Mouse (Mus musculus): Measurements from ENCODE around the gene Ppp1r10.

The Ppp1r10 gene

DNA sequence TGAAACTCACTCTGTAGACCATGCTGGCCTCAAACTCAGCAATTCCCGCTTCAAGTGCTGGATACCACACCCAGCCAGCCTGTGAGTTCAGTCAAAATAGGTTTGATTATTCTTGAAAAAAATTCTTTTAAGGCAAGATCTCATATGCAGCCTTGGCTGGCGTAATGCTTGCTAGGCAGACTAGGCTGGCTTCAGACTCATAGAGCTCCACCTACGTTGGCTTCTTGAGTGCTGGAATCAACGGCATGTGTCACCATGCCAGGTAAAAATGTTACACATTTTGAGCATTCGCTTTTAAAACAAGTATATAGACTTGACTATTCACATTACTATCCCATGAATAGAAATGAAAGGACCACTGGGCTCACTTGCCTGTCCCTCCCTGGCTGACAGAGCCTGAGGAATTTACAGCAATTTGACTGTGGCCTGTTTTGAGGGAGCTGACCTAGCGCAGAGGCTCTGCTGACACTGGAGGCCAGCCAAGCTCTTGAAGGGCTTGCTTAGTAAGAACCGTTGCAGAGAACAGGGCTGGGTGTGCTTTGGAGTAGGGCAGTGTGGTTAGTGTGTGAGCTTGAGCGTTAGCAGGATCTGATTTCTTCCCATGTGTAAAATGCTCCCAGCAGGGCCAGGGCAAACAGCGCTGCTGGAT, 12.8 kb upstream of the Ppp1r10 start:
- DNase-seq (ENCODE audit: low read depth, low spot score), result no peak

DNA sequence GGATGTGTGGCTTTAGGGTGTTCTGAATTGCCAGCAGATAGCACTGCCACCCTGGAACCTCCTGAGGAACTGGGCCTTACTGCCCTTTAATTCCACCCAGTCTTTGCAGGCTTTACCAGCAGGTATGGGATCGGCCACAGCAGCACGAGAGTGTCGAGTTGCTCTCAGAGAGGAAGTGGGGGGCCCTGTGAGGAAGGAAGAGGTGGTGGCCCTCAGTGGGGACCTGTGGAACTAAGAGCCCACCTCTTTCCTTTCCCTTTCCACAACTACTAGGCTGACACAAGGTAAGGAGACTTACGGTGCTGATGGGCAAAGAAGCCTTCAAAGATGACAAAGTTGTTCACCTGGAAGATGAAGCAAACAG, 12.3 kb upstream of the Ppp1r10 start:
- DNase-seq (ENCODE audit: low read depth, low spot score), result no peak

DNA sequence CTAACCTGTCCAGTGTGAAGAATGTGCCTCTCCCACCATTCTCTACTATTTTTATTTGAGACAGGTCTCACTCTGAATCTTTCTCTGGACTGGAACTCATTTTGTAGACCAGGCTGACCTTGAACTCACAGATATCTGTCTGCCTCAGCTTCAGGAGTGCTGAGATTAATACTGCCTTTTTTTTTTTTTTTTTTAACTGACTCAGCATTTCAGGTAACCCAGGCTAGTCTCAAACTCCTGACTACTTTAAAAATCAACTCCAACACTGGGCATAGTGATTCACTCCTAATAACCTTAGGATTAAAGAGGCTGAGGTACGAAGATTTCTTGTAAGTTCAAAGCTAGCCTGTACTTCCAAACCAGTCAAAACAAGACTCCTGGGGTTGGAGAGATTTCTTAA, 10.6 kb upstream of the Ppp1r10 start:
- DNase-seq (ENCODE audit: low read depth, low spot score), result no peak

DNA sequence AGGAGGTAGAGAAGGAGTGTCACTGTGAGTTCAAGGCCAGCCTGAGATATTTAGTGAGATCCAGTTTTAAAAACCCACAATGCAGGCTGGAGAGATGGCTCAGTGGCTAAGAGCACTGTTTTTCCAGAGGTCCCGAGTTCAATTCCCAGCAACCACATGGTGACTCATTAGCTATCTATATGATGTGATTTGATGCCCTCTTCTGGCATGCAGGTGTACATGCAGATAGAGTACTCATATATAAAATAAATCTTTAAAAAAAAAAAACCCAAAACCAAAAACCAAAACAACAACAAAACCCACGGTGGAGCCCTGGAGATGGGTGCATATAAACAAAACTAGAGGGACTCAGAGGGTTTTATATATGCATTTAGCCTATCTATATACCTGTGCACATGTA, 8.6 kb upstream of the Ppp1r10 start:
- no peak for DNase-seq (ENCODE audit: low read depth, low spot score)

DNA sequence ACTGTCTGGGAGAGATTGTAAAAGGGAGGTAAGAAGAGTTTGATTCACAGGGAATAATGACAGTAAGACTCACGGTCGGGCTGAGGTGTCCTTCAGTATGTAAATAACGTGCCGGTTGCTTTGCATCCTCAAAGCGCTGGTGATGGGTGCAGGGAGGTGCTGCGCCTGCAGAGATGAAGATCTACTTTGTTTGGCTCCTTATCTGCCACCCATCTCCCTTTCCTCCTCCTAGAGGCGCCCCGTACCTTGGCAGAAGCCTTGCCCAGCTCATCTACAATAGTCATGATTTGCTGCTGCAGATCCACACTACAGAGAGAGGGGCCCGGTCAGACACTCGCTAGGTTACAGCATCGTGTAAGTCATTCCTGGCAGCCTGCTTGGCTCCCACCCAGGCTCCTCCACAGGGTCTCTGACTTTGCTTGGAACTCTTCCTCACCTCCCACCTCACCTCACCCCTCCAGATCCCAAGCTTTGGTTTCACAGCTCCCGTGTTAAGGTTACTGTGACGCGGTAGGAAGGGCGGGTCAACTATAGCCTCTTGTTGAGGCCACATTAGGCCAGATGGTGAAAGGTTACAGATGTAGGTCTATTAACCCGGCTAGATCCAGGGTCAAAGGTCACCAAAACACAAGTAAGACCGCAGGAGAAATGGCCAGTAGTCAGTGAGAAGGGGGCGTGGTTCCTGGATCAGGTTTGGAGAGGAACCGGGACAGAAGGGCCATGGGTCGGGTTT, 6.9 kb upstream of the Ppp1r10 start:
- no peak for DNase-seq (ENCODE audit: low read depth, low spot score)

DNA sequence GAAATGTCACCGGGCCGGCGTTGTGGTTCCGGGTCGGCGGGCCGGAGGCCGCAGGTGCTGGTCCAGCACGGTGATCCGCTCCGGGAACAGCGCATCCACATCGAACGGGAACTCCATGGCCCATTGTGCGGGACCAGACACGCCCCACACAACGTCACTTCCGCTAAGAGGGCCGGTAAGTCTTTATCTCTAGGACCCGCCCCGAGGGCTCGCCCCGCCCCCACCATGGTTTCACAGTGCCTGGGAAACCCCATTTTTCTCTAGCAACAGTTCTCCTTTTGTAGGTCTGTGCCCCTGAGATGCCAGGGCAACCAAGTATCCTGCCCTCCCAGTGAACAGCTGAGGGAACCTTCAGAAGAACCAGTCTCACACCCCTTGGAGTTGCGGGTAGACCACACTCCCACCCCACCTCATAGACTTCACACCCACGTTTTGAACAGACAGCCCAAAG, 6.3 kb upstream of the Ppp1r10 start, which contains the start of gene Atat1:
Atat1 (minus strand) TSS at position 157 of the 451 bp plus-strand sequence.
- DNase-seq (ENCODE audit: low read depth, low spot score), result peak; percentile 96

DNA sequence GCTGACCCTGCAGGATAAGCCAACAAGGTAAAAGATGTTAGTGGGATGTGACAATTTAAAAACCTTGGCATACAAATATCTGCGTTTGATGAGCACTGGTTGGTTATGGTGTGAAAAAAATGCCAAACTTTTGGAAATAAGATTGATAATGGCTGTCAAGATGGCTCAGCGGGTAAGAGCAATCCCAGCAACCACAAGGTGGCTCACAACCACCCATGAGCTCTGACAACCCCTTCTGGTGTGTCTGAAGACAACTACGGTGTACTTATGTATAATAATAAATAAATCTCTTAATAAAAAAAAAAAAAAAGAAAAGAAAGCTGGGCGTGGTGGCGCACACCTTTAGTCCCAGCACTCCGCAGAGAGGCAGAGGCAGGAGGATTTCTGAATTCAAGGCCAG, 1.3 kb upstream of the Ppp1r10 start:
- DNase-seq (ENCODE audit: low read depth, low spot score), result no peak

DNA sequence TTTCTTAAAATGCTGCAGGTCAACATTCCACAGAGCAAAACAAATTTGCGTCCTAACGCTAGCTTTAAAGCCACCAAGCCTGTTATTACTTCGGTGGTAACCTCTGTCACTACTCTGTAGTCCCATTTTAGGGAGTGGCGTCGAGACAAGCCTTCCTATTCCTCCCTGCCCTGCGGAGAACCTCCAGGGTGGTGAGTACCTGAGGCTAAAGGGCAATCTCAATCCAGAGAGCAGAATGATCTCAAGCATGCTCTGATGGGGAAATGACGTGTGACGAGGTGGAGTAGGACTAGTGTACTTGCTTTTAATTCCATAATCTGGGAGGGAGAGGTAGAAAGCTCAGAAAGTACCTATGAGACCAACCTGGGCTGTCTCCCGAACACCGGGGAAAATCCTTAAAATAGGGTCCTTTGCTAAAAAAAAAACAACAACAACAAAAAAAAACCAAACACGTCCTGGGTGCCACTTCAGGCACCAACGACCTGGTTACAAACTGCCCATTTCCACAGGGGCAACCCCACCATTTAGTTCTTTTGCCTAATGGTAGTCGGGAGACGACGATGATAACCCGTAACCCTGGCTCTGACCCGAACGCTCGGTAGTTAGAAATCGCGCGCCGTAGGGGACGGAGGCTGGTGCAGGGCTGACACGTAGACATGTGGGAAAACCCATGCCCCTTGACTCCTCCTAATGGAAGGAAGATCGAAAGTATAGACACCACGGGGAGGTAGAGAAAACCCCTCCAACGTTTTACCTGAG, 517 bp upstream of the Ppp1r10 start:
- DNase-seq (ENCODE audit: low read depth, low spot score), result peak; percentile 57

DNA sequence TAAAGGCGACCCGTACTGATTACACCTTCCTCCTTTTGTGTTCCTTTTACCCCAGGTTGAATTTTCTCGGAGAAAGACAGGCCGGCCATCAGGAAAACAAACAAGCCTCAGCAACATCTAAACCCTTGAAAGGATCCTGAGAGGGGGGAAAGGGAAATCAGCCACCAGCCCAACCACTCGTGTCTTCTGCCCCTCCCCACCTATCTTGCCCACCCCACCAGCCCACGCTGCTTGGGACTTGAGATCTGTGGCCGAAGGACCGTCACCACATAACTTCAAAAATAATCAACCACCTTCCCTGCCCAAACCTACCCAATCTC, 869 bp downstream of the Ppp1r10 start:
- DNase-seq (ENCODE audit: low read depth, low spot score), result peak; percentile 45

DNA sequence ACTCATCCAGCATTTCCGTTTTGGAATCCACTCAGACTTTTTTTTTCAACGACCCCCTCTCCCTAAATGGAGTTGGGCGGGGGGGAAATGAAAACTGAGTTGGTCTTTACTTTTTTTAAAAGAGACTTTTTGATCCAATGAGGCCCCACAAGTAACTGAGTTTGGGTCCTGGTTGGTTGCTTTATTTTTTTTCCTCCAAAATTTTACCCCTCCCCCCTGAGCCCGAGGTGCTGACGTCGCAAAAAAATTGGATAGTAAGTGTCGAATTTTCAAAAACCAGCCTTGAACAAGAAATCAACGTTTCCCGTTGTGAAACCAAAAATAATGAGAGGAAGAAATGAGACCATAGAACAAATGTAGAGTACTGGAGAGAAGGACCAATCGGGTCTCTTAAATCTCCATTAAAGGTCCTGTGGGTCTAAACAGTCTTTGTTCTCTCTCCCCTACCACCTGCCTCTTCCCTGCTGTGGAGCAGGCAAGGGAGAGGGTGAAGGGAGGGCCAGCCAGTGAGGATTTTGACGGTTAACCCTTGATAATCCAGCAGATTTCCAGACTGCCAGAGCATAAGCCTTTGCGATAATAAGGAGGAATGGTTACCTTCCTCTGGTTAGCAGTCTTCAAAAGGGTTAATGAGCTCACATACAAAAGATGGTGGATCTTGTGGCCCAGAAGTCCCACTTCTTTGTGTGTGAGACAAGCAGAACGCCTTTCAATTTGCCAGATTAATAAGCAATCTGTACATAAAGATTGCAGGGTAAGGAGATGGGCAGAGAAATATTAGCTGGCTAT, 1.4 kb downstream of the Ppp1r10 start:
- peak; percentile 84 for DNase-seq (ENCODE audit: low read depth, low spot score)

DNA sequence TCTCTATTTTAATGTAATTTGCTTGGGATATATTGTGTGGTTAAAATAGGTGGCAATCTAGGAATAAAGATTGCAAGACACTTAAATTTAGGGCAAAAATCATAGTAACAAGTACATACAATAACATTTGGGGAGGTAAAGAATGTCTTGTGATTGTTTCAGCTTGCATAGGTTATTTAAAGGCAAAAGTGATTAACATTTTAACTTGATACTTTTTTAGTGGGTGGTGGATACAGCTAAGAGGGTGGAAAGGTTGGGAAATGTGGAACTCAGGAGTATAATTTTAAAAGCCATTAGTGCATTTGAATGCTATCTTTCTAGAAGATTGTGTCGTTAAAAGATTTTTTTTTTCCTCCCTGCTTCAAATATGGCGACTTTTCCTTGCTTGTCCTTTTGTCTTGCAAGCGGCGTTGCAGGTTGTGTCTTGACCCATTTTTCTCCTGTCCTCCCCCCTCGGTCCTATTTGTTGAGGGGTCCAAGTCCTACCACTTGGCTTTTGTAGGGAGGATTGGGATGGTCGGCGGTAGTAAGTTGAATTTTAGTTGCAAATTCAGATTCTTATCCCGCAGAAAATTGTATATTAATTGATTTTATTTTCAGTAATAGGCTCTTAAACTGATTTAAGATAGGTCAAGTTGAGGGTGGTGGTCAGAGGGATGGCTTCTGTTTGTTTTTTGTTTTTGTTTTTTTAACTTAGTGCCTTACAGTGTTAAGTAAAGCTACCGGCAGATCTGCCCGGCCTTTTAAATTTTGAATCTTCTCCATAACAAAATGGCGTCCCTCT, 2.2 kb downstream of the Ppp1r10 start:
- peak; percentile 86 for DNase-seq (ENCODE audit: low read depth, low spot score)

DNA sequence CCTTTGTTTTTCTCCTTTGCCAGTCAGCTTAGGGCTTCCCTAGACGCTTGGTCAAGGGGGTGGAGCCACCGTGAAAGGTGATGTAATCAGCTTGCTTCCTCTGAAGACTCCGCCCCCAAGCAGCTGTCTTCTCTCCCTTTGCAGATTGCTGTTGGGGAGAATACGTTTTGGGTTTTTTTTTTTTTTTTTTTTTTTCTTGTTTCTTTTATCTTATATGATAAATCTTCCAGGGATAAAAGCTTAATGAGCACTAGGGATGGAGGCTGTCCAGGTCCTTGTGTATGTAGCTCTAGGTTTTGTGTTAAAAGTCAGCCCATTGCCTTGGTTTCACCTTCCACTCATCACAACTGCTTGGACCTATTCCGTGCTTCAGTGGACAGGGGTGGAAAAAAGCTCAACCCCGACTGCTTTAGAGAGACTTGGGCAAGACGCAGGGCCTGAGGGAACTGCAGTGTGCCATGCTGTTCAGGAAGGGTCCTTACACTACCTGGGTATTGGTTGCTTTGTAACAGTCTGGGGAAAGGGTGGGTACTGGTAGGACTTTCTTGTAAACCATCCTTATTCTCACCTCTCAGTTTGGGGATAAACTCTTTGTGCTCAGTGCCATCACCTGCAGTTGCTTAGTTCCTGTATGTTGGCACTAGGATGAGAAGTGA, 3.0 kb downstream of the Ppp1r10 start:
- DNase-seq (ENCODE audit: low read depth, low spot score), result peak; percentile 98

DNA sequence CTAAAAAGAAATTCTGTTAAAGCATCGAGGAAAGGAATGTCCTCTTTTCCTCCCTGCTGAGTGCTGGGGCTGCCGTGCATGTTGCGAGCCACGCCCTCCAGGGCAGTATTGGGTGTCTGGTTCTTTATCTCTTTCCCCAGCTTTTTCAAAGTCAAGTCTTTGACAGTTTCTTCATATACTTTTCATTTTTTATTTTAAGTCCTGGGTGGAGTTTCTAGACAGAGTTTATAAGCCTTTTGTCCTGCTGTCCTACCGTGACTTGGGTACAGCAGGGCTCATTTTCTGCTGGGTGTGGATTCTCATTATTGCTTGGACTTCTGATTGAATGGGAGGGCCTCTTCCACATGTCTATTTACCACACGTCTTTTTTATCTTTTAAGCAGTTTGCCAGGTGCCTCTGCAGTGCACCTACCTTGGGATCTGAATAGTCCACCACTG, 3.6 kb downstream of the Ppp1r10 start:
- DNase-seq (ENCODE audit: low read depth, low spot score), result peak; percentile 75

DNA sequence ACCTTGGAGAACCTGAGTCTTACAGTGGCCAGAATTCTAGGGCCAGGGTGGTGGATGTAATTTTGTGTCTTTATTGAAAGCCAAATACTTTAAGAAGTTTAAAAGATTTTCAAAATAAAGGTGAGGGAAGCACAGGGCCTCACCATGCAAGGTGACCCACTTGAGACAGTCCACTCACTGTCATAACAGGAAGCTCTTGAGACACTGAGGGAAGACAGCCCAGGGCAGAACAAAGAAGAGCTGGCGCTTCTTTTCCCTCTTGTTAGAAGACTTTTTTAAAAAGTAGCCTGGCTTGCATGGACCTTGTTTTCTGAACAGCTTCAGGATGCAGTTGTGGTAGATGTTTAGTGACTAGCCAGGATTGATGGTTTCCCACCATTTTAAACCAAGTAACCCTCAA, 4.2 kb downstream of the Ppp1r10 start:
- peak; percentile 26 for DNase-seq (ENCODE audit: low read depth, low spot score)

DNA sequence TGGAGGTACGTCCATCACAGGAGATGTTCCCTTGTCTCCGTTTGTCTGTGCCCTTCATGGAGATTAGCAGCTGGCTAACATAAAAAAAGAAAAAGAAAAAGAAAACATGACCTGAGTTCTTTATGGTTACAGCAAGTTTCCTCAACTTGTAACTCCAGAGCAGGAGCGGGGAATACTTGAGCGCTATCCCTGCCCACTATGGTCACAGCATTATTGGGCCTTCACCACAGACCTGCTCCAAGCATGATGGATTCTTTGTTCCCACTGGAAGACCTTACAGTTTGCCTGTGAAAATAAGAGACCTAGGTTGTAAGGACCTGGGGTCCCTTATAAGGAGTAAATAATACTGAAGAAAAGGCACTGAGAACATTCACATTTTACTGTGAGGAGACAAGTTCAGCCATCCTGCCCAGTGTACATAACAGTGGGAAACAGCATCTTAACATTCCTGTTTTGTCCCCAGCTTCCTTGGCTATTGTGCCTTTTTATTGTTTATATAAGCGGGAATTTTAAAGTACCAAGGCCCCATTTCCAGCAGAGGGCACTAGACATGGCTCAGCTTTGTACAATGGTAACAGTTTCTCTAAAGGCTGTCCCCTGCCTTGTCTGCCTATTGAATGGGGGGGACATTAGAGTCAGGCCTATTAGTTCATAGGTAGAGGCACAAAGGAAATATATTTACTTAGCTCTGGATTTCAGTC, 4.8 kb downstream of the Ppp1r10 start:
- peak; percentile 78 for DNase-seq (ENCODE audit: low read depth, low spot score)

DNA sequence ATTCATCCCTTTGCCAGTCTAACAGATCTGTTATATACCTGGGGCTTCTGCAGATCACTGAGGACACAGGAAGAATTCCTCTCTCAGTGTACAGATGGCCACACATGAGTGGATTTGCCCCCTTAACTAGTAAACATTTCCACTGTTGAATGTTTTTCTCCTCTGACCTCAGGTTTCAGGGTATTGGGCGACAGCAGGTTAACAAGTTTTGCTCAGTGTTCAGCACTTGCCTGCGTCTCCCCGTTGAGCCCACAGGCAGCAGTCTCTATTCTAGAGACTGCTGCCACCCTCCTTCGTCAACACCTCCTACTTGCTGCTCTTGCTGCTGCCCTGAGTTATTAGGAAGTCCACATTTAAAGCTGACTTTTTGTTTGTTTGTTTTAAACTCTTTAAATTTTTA, 5.5 kb downstream of the Ppp1r10 start:
- no peak for DNase-seq (ENCODE audit: low read depth, low spot score)

DNA sequence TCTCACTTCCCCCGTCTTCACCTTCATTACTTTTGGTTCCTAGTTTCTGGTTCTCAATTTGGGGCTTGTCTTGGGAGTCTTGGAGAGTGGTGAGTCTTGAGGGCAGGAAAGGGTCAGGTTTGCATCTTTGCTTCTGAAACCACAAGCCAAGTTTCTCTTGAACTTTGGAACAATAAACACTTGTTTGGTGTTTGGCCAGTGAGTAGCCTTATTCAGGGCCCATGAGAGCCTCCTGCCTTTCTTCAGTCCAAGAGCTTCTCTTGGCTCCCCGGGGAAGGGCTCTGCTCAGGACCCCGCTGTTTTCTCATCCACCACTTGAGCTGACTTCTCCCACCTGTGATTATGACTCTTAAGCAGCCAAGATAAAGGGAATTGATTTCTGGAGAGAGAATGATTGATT, 6.3 kb downstream of the Ppp1r10 start:
- DNase-seq (ENCODE audit: low read depth, low spot score), result no peak

DNA sequence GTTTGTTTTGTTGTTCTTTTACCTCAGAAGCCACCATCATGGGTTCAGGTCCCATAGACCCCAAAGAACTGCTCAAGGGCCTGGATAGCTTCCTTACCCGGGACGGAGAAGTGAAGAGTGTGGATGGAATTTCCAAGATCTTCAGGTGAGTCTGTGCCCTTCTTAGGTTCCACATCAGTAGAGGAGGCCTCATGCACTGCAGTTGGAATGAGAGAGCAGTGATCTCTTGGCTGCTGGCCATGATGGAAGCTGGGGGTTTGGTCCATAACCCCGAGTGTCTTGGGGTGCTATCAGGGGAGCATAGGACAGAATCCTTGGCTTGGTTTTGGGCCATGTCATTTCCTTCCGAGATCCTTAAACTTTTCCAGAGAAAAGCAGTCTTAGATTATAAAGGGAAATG, 7.0 kb downstream of the Ppp1r10 start:
- DNase-seq (ENCODE audit: low read depth, low spot score), result no peak

DNA sequence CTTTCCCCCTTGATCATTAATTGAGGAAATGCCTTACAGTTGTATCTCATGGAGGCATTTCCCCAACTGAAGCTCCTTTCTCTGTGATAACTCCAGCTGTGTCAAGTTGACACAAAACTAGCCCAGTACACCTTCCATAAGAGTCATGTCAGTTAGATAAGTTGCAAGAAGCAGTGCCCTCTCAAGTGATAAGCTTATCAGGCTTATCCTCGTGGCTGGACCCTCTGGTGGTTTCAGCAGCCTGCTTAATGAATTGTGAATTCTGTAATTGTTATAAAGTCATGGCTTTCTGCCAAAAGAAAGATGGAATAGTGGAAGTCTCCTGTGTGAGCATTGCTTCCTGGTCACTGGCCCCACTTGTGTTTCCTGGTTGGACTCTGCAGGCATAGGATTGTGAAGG, 11.2 kb downstream of the Ppp1r10 start:
- no peak for DNase-seq (ENCODE audit: low read depth, low spot score)

DNA sequence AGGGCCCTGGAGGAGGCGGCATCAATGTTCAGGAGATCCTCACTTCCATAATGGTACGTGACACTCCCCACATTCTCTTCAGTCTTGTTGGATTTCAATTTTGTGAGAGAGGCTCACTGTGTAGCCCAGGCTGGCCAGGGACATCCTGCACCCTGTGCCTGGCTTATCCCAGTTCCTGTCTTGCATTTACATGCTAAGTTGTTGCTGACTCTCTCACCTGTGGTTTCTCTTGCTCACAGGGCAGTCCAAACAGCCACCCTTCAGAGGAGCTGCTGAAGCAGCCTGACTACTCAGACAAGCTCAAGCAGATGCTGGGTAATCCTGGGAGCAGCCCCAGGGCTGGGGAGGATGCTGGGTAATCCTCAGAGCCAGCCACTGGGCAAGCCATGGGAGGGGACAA, 13.3 kb downstream of the Ppp1r10 start:
- DNase-seq (ENCODE audit: low read depth, low spot score), result no peak
